Mouse (Mus musculus) lung, postnatal 10 days (tissue): ENCODE results near the gene Fpgs.
A peak's percentile ranks its signal among the peaks of the same experiment; 100 is the strongest.

ENCODE experiments used
- DNase-seq: peaks from one replicate; pipeline ENCODE4 v3.0.0; 2021

Fpgs gene

DNA sequence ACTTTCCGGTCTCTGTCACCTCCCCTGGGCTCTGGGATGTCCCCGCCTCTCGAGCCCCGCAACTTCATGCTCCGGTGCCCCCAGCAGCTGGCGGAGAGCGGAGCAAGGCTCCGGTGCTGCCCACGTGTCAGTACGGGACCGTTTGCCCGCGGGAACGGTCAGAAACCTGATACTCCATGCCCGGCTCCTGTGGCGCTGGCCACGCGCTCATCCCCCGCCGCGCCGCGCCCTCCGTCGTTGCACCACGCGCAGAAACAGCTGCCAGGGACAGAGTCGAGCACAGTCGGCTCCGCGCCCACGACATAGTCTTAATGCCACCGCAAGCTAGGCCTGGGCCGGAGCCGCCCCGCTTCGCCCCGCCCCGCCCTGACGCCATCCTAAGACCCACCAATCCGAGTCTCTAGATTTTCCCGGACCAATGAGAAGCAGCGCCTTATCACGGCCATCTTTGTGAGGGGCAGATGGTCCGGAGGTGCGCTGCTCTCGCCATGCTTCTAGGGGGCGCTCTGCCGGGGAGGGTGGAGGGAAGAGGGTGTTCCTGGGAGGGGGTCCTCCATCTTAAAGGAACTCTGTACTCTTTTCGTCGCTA is 10.0 kb downstream of the Fpgs start:
- DNase-seq = peak; percentile 98

DNA sequence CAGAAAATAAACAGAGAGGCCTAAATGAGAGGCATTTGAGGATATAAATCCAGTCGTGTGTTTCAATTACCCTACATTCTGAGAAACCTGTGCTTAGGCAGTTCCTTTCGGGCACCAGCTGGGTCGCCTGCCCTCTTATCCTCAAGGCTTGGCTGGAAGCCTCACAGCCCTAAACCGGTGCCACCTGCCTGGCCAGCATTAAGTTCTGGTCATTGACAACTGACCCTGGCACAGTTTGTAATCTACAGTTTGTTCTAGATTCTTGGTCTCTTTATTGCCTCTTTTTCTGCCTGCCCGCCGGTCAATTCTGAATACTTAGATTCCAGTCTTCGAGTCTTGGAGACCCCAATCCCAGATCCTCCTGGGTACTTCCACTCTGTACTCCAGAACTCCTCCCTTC is 10.7 kb downstream of the Fpgs start:
- DNase-seq = no peak

- DNase-seq = no peak
These were observed 11.4 kb downstream of the Fpgs start for GRCm38 (mm10) chr2:32692496-32692895.

DNA sequence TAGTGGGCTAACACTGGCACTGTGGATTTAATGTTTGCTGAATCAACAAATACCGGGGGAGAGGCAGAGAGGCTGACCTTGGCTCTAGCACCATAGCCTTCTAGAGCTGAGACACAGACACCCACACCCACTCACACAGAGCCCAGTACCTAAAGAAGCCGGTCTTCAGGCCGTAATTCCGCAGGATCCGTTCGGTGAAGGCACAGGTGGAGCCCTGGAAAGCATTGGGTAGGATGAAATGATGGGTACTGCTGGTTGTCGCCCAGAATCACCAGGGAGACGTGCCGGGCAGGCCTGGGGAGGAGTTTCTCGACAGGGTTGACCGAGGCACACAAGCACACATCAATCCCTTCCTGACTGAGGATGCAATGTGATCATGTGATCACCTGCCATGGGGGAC is 12.9 kb downstream of the Fpgs start:
- DNase-seq = no peak

- DNase-seq = peak; percentile 94
These were observed 14.5 kb downstream of the Fpgs start for GRCm38 (mm10) chr2:32689420-32689819.

DNA sequence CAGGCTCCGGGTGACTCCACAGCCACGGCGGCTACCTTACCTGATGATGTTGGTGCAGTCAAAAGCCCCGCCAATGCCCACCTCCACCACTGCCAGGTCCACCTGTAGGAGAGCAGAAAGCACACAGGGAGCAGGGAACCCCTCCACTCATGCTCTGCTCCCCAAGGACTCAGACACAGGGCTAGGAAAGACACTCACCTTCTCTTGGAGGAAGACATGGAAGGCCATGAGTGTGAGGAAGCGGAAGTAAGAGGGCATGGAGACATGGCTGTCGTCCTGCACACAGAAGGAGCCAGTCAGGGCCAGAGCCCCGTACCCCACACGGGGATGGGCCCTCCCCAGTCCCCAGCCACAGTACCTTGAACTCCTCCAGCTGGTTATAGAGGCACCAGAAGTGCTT is 16.4 kb downstream of the Fpgs start:
- no peak for DNase-seq

DNA sequence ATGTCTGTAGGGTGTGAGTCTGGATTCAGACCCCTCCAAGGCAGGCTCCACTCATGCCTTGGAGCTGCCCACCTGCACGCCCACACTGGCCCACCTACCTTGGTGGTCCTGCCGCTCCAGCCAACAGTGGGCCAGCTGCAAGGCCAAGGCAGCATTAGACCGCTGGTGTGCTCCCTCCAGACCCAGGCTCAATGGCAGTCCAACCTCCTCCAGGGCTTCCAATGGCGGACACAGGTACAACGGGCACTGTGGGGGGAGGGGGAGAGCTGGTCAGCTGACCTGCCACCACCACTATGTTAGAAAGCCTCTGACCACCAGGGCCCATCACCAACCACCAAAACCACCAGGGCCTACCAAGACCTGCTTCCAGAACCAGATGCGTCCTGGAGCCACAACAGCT is 17.3 kb downstream of the Fpgs start:
- DNase-seq = no peak

- no peak for DNase-seq
These were observed 18.1 kb downstream of the Fpgs start for GRCm38 (mm10) chr2:32685807-32686206.

DNA sequence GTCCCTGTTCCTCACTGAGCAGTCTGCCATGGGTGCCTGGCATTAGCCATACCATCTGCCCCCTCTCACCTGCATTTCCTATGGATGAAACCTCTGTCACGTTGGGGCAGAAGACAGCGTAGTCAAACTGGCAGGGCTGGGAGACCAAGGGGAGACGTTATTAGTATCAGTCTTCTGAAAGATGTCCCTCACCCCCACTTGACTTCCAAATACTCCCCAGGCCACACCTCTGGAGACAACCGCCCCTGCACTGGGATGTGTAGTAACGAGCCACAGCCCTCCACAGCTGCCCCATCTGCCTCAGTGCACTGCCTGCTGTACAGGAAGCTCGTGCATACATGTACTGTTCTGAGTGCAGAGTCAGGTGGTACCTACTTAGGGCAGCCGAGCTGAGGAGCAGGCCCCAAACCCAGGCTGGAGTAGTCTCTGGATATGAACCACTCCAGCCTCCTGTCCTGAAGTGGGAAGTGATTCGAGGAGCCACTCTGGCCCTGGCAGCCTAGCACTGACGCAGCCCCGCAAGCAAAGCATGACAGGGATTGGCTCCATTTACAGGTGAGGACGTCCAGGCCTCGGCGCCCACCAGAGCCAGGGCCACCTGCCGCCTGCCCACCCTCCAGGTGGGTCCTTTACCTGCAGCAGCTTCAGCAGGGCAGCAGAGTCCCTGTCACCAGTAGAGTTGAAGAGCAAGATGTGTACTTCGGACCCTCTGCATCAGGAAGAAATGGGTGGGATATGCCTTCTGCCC is 19.1 kb downstream of the Fpgs start:
- no peak for DNase-seq

GRCm38 (mm10) chr2:32683701-32684100 is 20.2 kb downstream of the Fpgs start:
- DNase-seq = no peak

- DNase-seq = no peak
These were observed 21.1 kb downstream of the Fpgs start for GRCm38 (mm10) chr2:32682721-32683417.

DNA sequence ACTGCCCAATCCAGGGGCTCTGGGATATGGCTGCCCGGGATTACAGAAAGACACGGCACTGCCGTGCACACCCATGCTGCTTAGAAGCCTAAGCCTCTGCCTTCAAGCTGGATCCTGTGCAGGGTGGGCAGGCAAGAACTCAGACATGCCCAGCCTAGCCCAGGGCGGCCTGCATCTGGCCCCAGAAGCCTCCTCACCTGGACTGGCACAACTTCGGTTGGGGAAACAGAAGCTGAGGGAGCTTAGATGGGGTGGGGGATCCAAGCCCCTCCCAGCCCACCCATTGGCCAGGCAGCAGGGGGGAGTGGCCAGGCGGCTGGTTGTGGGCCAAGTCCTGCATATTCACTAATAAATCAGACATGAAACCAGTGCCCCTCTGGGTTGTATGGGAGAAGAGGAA is 22.2 kb downstream of the Fpgs start:
- no peak for DNase-seq

- DNase-seq = no peak
These were observed 22.8 kb downstream of the Fpgs start for GRCm38 (mm10) chr2:32680961-32681650.

- peak; percentile 59 for DNase-seq
These were observed 23.9 kb downstream of the Fpgs start for GRCm38 (mm10) chr2:32680051-32680451.

GRCm38 (mm10) chr2:32677683-32678082 is 26.3 kb downstream of the Fpgs start:
- no peak for DNase-seq

GRCm38 (mm10) chr2:32676821-32677220 is 27.1 kb downstream of the Fpgs start:
- DNase-seq = no peak

DNA sequence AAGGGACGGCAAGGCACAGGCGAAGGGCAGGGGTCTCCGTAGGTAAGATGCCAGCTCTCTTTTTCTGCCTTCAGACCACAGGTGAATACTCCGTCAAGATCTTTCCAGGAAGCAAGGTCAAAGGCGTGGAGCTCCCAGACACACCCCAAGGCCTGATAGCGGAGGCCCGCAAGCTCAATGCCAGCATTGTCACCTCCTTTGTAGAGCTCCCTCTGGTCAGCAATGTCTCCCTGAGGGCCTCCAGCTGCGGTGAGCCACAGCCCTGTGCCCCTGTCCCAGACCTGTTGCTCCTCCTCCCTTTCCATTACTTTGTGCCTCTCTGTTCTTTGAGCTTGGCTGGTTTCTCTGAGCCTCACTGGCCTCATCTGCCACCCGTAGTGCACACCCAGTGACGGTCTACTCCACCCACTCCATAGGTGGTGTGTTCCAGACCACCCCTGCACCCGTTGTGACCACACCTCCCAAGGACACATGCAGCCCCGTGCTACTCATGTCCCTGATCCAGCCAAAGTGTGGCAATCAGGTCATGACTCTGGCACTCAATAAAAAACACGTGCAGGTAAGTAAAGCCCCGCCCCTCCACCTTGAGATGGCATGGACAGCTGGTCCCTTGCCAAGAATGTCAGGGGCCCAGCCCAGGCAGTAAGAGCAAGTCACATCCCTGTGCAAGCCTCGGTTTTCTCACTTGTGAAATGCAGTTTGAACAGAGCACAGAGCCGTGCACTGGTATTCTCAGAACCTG is 30.6 kb downstream of the Fpgs start:
- peak; percentile 73 for DNase-seq

GRCm38 (mm10) chr2:32671907-32672595 is 31.9 kb downstream of the Fpgs start:
- DNase-seq = no peak

DNA sequence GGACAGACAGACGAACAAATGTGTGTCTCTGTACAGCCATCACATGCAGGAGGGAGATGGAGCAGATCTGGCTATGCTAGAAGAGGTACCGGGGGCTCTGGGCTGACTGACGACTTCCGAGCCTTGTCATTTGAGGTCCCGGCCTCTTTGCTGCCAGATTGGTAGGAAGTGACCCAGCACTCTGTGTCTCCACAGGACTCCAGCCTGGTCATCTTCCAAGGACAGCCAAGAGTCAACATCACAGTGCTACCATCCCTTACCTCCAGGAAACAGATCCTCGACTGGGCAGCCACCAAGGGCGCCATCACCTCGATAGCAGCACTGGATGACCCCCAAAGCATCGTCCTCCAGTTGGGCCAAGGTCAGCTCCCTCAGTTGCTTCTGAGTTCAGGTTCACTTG is 32.8 kb downstream of the Fpgs start:
- DNase-seq = no peak

GRCm38 (mm10) chr2:32669876-32670275 is 34.1 kb downstream of the Fpgs start:
- no peak for DNase-seq

GRCm38 (mm10) chr2:32668176-32668575 is 35.8 kb downstream of the Fpgs start:
- DNase-seq = no peak

DNA sequence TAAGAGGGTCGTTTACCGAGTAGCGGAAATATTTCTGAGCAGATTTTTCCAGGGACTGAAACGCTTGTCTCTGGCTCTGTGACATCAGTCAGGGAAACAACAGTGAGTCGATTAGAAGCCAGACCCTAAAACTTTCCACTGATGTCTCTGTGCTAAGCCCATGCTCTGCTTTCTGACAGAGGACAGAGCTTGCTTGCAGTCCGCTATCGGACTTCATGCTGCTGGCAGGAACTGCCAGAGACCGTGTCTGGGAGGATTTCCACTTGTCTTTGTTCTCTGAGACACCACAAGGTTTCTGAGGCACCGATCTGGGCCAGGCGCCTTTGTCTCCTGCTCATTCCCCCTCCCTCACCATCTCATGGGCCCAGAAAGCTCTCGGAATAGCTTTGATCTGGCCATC is 36.2 kb downstream of the Fpgs start:
- DNase-seq = peak; percentile 56
